Mouse (Mus musculus): Measurements from ENCODE around the gene Fscn1. TPM values are rescaled to one million over a fixed set of nuclear protein-coding genes. Genes with fewer than 3 reads are reported as not detected.

Fscn1 gene
- polyA plus RNA-seq, 1 experiment, result 28.5 TPM

- peak overlapping the region; percentile 42; the same call in 1 of the 2 replicates for H3K27ac ChIP-seq (ENCODE audit: insufficient read depth, low read depth, low read length)
- peak; percentile 61 for DNase-seq
- WGBS, result 15% methylated on average over 15 of the region's 15 CpGs
- no peaks in the 10 kb centered on the region for H3K36me3 ChIP-seq (ENCODE audit: control insufficient read depth, insufficient read depth, low read length)
- H3K27me3 ChIP-seq (replicated peaks; ENCODE audit: control insufficient read depth, insufficient read depth, low read length), result peaks cover 4% of the 10 kb centered on the region; the same call in 1 of the 2 replicates
- peak overlapping the region; percentile 60 for H3K4me3 ChIP-seq (ENCODE audit: insufficient read depth, low read depth, low read length)
- H3K4me1 ChIP-seq (ENCODE audit: control insufficient read depth, insufficient read depth, low read length), result no peaks in the 10 kb centered on the region
- no peak for TF ChIP-seq POLR2A (IDR thresholded peaks at IDR 0.05; ENCODE audit: low read depth, low read length)
- no peak for TF ChIP-seq CTCF (conservative IDR thresholded peaks at IDR 0.05; ENCODE audit: insufficient read depth, insufficient read length, low read depth, low read length)
These were observed 1.3 kb downstream of the Fscn1 start for GRCm38 (mm10) chr5:142961398-142961880.

GRCm38 (mm10) chr5:142961881-142962443 lies 1.8 kb downstream of the Fscn1 start:
- H3K4me3 ChIP-seq (ENCODE audit: insufficient read depth, low read depth, low read length), result peak overlapping the region; percentile 60
- peak; percentile 77 for DNase-seq
- TF ChIP-seq CTCF (conservative IDR thresholded peaks at IDR 0.05; ENCODE audit: insufficient read depth, insufficient read length, low read depth, low read length), result no peak
- no peak for TF ChIP-seq POLR2A (IDR thresholded peaks at IDR 0.05; ENCODE audit: low read depth, low read length)
- peak overlapping the region; percentile 42; the same call in 1 of the 2 replicates for H3K27ac ChIP-seq (ENCODE audit: insufficient read depth, low read depth, low read length)
- 7% methylated on average over 42 of the region's 43 CpGs for WGBS
- peaks cover 4% of the 10 kb centered on the region; the same call in 1 of the 2 replicates for H3K27me3 ChIP-seq (replicated peaks; ENCODE audit: control insufficient read depth, insufficient read depth, low read length)
- no peaks in the 10 kb centered on the region for H3K4me1 ChIP-seq (ENCODE audit: control insufficient read depth, insufficient read depth, low read length)
- no peaks in the 10 kb centered on the region for H3K36me3 ChIP-seq (ENCODE audit: control insufficient read depth, insufficient read depth, low read length)

GRCm38 (mm10) chr5:142962444-142962961 lies 2.4 kb downstream of the Fscn1 start:
- Histone ChIP-seq H3K4me1 (ENCODE audit: control insufficient read depth, insufficient read depth, low read length) (no peaks in the 10 kb centered on the region), H3K27ac (ENCODE audit: insufficient read depth, low read depth, low read length) (peak overlapping the region; percentile 42; the same call in 1 of the 2 replicates), H3K36me3 (ENCODE audit: control insufficient read depth, insufficient read depth, low read length) (no peaks in the 10 kb centered on the region), H3K27me3 (replicated peaks; ENCODE audit: control insufficient read depth, insufficient read depth, low read length) (peaks cover 4% of the 10 kb centered on the region; the same call in 1 of the 2 replicates), H3K4me3 (ENCODE audit: insufficient read depth, low read depth, low read length) (peak overlapping the region; percentile 60)
- no peak for TF ChIP-seq CTCF (conservative IDR thresholded peaks at IDR 0.05; ENCODE audit: insufficient read depth, insufficient read length, low read depth, low read length)
- TF ChIP-seq POLR2A (IDR thresholded peaks at IDR 0.05; ENCODE audit: low read depth, low read length), result no peak
- WGBS, result 29% methylated on average over 11 of the region's 11 CpGs
- DNase-seq, result peak; percentile 31

GRCm38 (mm10) chr5:142963003-142963704 lies 3.0 kb downstream of the Fscn1 start:
- no peak overlapping the region for H3K27ac ChIP-seq (ENCODE audit: insufficient read depth, low read depth, low read length)
- no peak for TF ChIP-seq CTCF (conservative IDR thresholded peaks at IDR 0.05; ENCODE audit: insufficient read depth, insufficient read length, low read depth, low read length)
- TF ChIP-seq POLR2A (IDR thresholded peaks at IDR 0.05; ENCODE audit: low read depth, low read length), result no peak
- DNase-seq, result peak; percentile 24
- 17% methylated on average over 13 of the region's 13 CpGs for WGBS
- H3K4me3 ChIP-seq (ENCODE audit: insufficient read depth, low read depth, low read length), result peak overlapping the region; percentile 28; the same call in 1 of the 2 replicates
- no peaks in the 10 kb centered on the region for H3K36me3 ChIP-seq (ENCODE audit: control insufficient read depth, insufficient read depth, low read length)
- no peaks in the 10 kb centered on the region for H3K4me1 ChIP-seq (ENCODE audit: control insufficient read depth, insufficient read depth, low read length)
- peaks cover 4% of the 10 kb centered on the region; the same call in 1 of the 2 replicates for H3K27me3 ChIP-seq (replicated peaks; ENCODE audit: control insufficient read depth, insufficient read depth, low read length)

GRCm38 (mm10) chr5:142963705-142964494 lies 3.8 kb downstream of the Fscn1 start:
- Histone ChIP-seq H3K4me3 (ENCODE audit: insufficient read depth, low read depth, low read length) (no peak overlapping the region), H3K27ac (ENCODE audit: insufficient read depth, low read depth, low read length) (no peak overlapping the region), H3K4me1 (ENCODE audit: control insufficient read depth, insufficient read depth, low read length) (no peaks in the 10 kb centered on the region), H3K36me3 (ENCODE audit: control insufficient read depth, insufficient read depth, low read length) (no peaks in the 10 kb centered on the region), H3K27me3 (replicated peaks; ENCODE audit: control insufficient read depth, insufficient read depth, low read length) (peaks cover 4% of the 10 kb centered on the region; the same call in 1 of the 2 replicates)
- TF ChIP-seq CTCF (conservative IDR thresholded peaks at IDR 0.05; ENCODE audit: insufficient read depth, insufficient read length, low read depth, low read length) (no peak), POLR2A (IDR thresholded peaks at IDR 0.05; ENCODE audit: low read depth, low read length) (no peak)
- WGBS, result 40% methylated on average over 17 of the region's 17 CpGs
- no peak for DNase-seq

- no peak overlapping the region for H3K4me3 ChIP-seq (ENCODE audit: insufficient read depth, low read depth, low read length)
- WGBS, result 83% methylated on average over 6 of the region's 6 CpGs
- H3K27me3 ChIP-seq (replicated peaks; ENCODE audit: control insufficient read depth, insufficient read depth, low read length), result peaks cover 4% of the 10 kb centered on the region; the same call in 1 of the 2 replicates
- no peak for DNase-seq
- TF ChIP-seq POLR2A (IDR thresholded peaks at IDR 0.05; ENCODE audit: low read depth, low read length) (no peak), CTCF (conservative IDR thresholded peaks at IDR 0.05; ENCODE audit: insufficient read depth, insufficient read length, low read depth, low read length) (no peak)
- H3K36me3 ChIP-seq (ENCODE audit: control insufficient read depth, insufficient read depth, low read length), result no peaks in the 10 kb centered on the region
- H3K4me1 ChIP-seq (ENCODE audit: control insufficient read depth, insufficient read depth, low read length), result no peaks in the 10 kb centered on the region
- H3K27ac ChIP-seq (ENCODE audit: insufficient read depth, low read depth, low read length), result no peak overlapping the region
These were observed 4.5 kb downstream of the Fscn1 start for GRCm38 (mm10) chr5:142964650-142965049.
